Mouse (Mus musculus) frontal cortex, postnatal 10 days (tissue): ENCODE results near the gene S100a4.

ENCODE experiments used
- DNase-seq, 2 experiments: peaks; one replicate each; pipeline ENCODE4 v3.0.0; 2022; ENCODE audit warnings: low spot score in 2 of 2, mixed read lengths in 1 of 2

The S100a4 gene

DNA sequence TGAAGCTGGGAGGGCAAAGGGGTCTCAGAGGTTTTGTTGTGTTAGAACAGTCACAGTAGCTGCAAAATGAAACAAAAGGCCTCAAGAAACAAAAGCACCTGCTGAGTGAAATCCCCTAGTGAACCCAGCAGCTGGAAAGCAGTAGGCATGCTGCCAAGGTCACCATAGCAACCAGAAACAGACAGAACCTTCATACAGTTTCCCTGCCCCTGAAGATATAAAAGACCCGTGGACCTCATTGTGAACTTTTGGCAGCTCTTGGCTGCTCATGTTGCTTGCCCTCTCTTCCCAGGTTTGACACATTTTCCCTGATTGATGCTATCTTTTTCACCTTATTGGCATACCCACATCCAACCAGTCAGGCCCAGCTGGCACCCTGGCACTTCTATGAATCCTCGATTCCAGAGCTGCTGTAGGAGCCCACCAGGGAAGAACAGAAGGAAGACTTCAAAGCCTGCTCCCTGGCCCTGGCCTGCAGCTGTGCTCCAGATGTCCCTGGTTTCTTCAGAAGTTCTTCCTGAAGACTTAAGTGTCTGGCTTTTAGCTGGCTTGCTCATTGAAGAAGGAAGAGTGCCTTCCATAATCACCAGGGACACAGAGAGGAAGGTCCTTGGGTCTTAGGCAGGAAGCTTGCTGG is 20.0 kb downstream of the S100a4 start:
- DNase-seq, result peak; percentile 45 to 71

DNA sequence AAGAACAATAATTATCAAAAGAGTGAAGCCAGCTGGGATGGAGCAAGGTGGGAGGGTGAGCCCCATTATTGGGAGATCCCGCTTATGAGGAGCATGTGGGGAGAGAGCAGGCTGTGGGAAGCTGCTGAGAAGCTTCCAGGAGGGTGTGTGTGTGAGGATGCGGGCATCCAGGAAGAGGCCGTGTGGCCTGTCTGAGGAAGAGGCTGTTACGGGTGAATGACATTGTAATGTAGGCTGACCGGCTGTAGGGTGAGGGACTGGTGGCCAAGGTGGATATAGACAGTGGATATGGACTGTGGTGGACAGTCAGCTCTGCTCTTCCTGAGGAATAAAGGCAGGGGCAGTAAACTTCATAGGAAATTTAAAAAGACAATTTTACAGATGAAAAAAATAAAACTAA is 21.9 kb downstream of the S100a4 start:
- DNase-seq, result no peak

DNA sequence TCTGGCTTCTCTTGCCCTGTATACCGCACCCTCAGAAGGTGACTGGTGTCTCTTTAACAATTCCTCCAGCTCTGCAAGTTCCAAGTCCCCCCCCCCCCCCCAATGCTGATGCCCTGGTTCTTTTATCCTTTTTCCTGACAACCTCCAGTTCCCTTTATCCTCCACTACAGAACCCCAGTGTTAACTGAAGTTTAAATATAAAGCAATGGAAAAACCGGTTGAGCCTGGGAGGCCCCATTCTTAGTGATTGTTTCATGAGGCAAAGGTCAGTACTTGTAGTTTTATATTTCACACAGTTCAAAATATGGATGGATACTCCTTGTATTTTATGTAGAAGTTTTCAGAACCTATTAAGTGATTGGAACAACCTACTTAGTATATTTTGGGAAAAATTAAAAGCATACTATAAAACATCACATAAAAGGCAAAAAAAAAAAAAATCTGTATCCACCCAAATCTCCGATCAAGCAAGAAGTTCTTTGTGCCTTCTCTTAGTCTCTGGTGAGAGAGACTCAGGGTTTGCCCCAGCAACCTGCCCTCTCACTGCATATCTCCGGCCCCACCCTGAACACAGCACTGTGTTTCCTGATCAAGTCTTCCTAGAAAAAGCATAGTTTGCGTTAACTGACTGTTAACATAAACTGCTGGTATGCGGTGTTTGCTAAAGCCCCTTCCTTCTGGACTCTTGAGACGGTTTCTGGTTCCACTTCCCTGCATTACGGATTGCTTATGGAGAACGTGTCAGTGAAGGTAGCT is 22.9 kb downstream of the S100a4 start:
- no peak for DNase-seq

DNA sequence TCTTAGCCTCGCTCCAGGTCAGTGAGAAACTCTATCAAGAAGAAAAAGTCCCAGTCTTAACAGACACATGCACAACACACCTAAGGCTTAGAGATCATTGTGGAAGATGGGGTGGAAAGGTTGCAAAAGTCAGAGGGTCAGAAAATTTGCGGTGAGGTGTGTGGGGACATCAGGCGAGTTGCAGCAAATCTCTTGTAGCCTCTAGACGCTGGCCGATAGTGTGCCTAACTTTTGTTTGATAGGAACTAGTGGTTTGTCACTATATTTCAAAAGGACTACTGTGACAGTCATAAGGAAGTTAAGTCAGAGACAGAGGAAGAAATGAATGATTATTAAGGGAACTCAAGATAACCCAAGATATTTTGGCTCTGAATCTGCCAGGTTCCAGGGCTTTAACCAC is 23.8 kb downstream of the S100a4 start:
- DNase-seq, result no peak

DNA sequence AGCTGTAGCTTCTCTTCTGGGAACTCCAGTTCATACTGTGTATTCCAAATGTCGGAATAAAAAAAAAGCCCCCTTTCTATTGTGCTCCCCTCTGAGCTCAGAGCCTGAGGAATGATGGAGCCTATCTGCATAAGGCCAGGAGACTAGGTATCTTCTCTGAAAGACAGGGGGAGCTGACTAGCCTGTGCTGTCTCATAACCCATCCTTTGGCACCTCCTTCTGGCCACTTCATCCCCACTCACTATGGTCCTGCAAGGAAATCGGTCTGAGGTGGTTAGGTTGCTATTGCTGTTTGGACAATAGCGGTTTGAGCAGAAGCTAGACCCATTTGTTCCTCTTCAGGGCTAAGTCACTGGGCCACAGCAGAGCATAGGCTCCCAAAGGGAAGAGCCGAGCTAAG is 24.2 kb downstream of the S100a4 start:
- DNase-seq, result no peak

DNA sequence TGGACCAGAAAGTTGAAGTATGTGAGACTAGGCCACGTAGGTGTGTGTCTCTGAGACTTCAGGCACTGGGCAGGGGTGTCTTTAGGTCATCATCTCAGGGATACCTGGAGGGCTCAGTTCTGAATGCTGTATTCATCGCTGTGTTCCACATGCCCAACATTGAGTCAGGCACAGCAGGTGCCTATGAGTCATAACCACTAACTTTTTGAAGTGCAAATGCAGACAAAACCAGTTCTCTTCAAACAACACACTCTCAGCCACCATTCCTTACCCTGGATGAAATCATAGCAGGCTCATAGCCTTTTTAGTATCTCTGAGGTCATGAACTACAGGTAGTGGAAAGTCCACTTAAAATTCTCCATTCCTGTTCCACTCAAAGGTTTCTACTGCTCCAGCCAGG is 25.7 kb downstream of the S100a4 start:
- no peak for DNase-seq

DNA sequence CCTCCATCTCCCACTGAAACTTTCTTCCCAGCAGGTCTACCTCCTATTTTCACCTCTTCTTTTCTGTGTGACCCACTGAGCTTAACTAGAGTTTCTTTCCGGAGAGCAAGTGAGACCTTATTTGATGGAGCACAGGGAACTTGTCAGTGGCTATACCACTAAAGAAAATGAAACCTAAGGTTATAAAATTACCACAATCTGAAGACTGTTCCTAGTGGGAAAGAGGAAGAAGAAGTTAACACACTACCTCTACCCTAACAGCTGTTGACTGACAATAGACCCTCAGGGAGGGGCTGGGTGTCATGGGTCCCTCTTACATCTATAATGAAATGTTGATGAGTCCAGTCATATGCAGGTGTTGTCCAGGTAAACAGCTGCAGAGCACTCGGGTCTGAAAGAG is 28.4 kb downstream of the S100a4 start:
- DNase-seq, result no peak

DNA sequence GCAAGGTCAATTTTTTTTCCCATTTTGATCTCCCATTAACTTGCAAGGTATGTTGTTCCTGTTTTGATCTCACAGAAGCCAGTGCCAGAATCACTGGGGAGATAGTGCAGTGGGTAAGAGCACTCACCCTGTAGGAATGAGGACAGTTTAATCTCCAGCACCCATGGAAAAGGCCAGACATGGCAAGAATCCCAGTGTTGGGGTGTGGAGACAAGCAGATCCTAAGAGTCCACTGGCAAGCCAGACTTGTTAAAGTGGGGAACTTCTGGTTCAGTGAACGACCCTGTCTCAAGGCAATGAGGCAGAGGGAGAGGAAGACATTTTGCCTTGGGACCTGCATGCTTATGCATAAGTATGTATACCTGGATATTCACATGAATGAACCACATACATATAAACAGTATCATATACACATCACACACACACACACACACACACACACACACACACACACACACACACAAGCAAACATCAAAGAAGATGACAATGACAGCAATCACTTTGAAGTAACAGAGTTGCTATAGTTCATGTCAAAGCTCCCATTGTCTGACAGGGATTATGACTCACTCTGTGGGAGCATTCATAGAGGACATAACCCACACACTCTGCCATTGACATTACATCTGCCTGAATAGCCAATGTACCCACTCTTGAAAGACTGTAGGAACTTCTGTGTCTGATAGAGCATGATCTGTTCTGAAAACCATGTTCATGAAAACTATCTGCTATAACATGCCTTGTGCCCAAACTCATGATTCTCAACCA is 35.1 kb downstream of the S100a4 start:
- DNase-seq, result no peak

DNA sequence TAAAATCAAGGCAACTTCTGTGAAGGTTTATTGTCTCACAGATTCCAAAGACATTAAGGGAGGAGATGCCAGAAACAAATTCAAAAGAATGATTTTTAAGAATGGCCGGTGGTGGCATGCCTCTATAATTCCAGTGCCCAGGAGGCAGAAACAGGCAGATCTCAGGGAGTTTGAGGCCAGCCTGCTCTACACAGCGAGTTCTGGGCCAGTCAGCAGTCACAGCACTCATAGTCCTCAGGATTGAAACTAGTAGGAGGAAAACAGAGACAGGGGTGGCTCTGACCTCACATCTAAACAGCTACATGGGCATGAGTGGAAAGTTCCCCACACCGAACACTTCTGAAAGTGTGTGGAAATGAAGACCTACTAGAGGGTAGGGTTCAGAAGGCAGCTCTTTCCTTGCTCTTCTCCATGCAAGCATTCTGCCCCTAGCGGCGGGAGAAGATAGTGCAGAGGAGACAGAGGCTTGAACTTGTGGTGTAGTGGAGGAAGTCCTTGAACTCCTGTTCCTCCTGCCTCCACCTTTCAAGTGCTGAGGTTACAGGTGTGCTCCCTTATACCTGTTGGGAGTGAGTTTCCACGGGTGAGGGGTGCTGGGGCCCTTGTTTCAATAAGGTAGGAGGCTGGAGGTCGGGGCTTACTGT is 36.1 kb downstream of the S100a4 start:
- DNase-seq, result no peak

DNA sequence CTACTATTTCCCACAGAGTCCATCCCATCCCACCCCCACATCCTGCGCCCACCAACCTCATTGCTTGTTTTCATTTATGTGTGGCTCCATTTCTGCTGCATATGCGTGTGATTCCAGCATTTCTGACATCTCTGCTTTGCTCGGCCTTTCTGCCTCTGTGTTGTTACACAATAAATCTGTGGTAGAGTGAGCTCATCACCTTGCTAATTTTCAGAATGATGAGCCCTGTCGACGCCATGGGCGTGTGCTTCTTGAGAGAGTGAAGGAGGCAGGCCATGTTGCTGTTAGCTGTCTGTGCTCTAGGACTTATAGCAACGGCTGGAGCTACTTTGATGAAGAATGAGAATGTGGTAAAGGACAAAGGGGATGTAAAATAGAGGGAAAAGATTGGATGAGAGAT is 37.4 kb downstream of the S100a4 start:
- no peak for DNase-seq

DNA sequence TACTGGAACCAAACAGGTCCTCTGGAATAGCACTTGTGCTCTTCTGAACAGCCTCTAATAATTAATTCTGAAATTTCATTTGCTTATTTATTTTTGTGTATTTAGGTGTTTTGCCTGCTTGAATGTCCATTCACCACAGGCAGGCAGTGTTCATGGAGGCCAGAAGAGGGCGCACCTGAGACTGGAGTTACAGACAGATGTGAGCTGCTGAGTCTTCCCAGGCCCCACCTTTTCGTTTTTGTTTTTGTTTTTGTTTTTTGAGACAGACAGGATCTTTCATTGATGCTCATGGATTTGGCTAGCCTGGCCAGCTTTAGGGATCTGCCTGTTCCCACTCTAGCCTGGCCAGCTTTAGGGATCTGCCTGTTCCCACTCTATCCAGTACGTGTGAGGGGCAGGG is 40.6 kb downstream of the S100a4 start:
- DNase-seq, result no peak

DNA sequence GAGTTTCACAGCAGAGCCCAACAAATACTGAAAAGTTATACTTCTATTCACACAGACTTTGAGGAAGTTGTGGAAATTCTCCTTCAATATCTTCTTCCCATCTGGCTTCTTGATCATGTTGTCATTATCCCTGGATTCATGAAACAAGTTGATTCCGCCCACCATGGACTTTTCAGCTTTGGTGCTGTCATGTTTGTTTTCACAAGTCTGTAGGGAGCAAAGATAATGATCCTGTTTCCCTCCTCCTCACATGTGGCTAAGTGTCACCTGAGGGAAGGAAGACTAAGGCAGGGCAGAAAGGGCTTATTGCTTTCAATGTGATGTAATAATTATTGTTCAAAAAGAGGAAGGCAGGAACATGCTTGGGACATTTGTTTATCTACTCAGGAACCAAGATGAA is 43.7 kb downstream of the S100a4 start:
- DNase-seq, result no peak

DNA sequence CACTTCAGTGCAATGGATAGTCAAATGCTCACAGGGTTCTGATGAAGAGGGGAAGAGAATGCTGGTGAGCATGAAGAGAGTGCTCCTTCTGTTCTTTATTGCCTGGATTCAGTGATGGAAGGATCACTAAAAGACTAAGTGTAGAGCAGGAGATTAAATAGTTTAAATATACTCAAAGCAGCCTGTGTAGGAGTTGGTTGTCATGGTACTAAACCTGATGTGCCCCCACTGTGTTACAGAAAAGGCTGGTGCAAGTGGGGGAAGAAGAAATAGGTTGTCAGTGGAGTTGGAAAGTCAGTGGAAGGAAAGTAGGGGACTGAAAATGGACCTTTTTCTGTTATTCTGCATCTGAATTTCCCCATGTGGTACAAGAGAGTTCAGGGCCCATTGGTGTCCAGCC is 45.4 kb downstream of the S100a4 start:
- no peak for DNase-seq

DNA sequence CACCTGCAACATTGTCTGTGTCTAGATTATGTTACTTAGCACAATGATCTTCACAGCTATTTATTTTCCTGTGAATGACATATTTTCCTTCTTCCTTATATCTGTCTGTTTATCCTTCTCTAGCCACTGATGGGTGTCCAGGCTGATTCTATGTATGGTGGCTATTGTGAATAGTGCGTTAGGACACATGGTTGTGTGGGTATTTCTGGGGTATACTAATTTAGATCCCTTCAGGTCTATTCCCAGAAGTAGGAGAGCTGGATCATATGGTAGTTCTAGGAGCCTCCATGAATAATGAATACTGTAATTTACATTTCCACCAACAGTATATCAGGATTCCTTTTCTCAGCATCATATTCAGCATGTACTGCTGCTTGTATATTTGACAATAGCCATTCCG is 46.3 kb downstream of the S100a4 start:
- DNase-seq, result no peak

DNA sequence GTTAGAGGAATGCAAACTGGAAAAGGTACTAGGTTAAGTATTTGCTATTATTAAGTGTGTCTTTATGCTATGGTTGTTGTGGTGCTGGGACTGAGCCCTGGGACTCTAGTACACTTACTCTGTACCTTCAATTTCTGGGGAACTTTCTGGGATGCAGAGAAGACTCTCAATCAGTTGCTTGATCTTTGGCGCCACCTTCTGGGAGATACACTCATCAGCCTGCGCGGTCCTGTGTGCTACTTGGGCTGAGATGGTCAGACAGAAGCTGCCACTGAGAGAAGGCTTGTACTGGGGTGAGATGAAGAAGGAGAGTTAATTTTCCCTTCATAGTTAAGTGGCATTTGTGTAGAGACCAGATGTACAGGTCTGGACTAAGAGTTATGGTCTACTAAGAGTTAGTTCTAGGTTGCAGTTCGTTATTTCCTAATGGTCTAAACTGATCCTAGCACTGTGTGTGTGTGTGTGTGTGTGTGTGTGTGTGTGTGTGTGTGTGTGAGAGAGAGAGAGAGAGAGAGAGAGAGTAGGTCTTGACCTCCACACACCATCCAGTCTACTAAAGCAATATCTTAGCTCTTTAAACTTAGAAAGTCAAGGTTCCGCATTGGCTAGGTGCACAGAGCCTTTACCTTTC is 49.4 kb downstream of the S100a4 start:
- peak; percentile 43 to 75 for DNase-seq

DNA sequence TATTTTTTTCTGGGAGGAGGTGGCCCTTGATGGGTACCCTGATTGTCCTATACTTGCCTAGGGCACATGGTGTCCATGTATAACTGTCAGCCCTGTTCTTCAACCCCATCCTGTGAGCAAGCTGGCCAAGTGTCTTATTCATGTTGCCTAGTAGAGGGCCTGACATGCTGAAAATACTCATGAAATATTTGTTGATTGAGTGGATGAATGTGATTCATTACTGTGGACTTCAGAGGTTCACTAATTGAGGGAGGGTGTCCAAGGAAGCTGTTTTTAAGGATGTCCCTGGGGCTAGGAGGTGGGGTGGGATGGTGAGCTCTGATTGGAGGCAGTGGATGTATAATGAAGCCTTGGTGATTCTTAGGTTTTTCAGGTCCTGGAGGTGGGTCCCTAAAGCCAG is 50.1 kb downstream of the S100a4 start, which contains the start of gene S100a7a:
Gene S100a7a (plus strand): TSS at position 301 of the 400 bp plus-strand sequence.
- no peak for DNase-seq
